Mouse (Mus musculus) embryonic stem cell, embryonic (primary cell): Measurements from ENCODE around the gene Ppp3ca.

Source experiments
- CTCF ChIA-PET, 4 experiments: fragments of 300-600 bp in 2 of 4; fragments of 350-600 bp in 2 of 4; sonication (Branson Sonifier 250); formaldehyde crosslinking; loops; one replicate each; lab custom pipeline; 2022; ENCODE audit warnings: inconsistent platforms in 2 of 4; lab: Charles Lee
- POLR2A ChIA-PET, 4 experiments: fragments of 300-600 bp in 2 of 4; fragments of 350-600 bp in 2 of 4; sonication (Branson Sonifier 250); formaldehyde crosslinking; loops; one replicate each; lab custom pipeline; 2022; ENCODE audit warnings: antibody characterized with exemption in 4 of 4, inconsistent platforms in 1 of 4; lab: Charles Lee

The Ppp3ca gene

GRCm38 (mm10) chr3:136843811-136844491 is 174.0 kb downstream of the Ppp3ca start:
- CTCF ChIA-PET: interaction anchor here in 1 of 4 experiments (1.0 kb wide), 1 partner anchor 9 kb away, joined by 3 read pairs; no protein-coding TSS in a partner anchor
- POLR2A ChIA-PET: no interaction called here

- ChIA-PET CTCF (no interaction called here), POLR2A (no interaction called here)
Observed at GRCm38 (mm10) chr3:136849035-136849434, 179.1 kb downstream of the Ppp3ca start.

- ChIA-PET CTCF (no interaction called here), POLR2A (no interaction called here)
Observed at GRCm38 (mm10) chr3:136852921-136853320, 183.0 kb downstream of the Ppp3ca start.

GRCm38 (mm10) chr3:136853596-136853995 is 183.7 kb downstream of the Ppp3ca start:
- CTCF ChIA-PET: no interaction called here
- POLR2A ChIA-PET: no interaction called here

- ChIA-PET POLR2A (no interaction called here), CTCF (no interaction called here)
Observed at GRCm38 (mm10) chr3:136855996-136856395, 186.1 kb downstream of the Ppp3ca start.

GRCm38 (mm10) chr3:136862051-136862837 is 192.3 kb downstream of the Ppp3ca start:
- CTCF ChIA-PET: no interaction called here
- POLR2A ChIA-PET: no interaction called here

- ChIA-PET POLR2A (no interaction called here), CTCF (no interaction called here)
Observed at GRCm38 (mm10) chr3:136863127-136863526, 193.2 kb downstream of the Ppp3ca start.

- CTCF ChIA-PET: no interaction called here
- POLR2A ChIA-PET: no interaction called here
Observed at GRCm38 (mm10) chr3:136864306-136864705, 194.4 kb downstream of the Ppp3ca start.

GRCm38 (mm10) chr3:136865176-136865859 is 195.4 kb downstream of the Ppp3ca start:
- CTCF ChIA-PET: no interaction called here
- POLR2A ChIA-PET: interaction anchor here in 1 of 4 experiments (0.6 kb wide), 1 partner anchor 1918 kb away, joined by 4 read pairs; no protein-coding TSS in a partner anchor

GRCm38 (mm10) chr3:136866095-136866494 is 196.2 kb downstream of the Ppp3ca start:
- POLR2A ChIA-PET: interaction anchor here in 1 of 4 experiments (0.6 kb wide), 1 partner anchor 13 kb away, joined by 3 read pairs; no protein-coding TSS in a partner anchor
- CTCF ChIA-PET: no interaction called here

GRCm38 (mm10) chr3:136866571-136866970 is 196.6 kb downstream of the Ppp3ca start:
- ChIA-PET CTCF (no interaction called here), POLR2A (interaction anchor here in 1 of 4 experiments (0.6 kb wide), 1 partner anchor 13 kb away, joined by 3 read pairs; no protein-coding TSS in a partner anchor)

GRCm38 (mm10) chr3:136867366-136867765 is 197.4 kb downstream of the Ppp3ca start:
- ChIA-PET POLR2A (no interaction called here), CTCF (no interaction called here)

GRCm38 (mm10) chr3:136871772-136872532 is 202.0 kb downstream of the Ppp3ca start:
- CTCF ChIA-PET: interaction anchor here in 1 of 4 experiments (0.6 kb wide), 1 partner anchor 80 kb away, joined by 3 read pairs; no protein-coding TSS in a partner anchor

GRCm38 (mm10) chr3:136872533-136873095 is 202.7 kb downstream of the Ppp3ca start:
- ChIA-PET CTCF (no interaction called here), POLR2A (no interaction called here)

More at GRCm38 (mm10) chr3:136871772-136872532, 202.0 kb downstream of the Ppp3ca start:
- POLR2A ChIA-PET: no interaction called here

- POLR2A ChIA-PET: no interaction called here
- CTCF ChIA-PET: no interaction called here
Observed at GRCm38 (mm10) chr3:136873809-136874449, 204.0 kb downstream of the Ppp3ca start.

- CTCF ChIA-PET: no interaction called here
- POLR2A ChIA-PET: no interaction called here
Observed at GRCm38 (mm10) chr3:136874566-136874965, 204.6 kb downstream of the Ppp3ca start.

- POLR2A ChIA-PET: no interaction called here
- CTCF ChIA-PET: interaction anchor here in 1 of 4 experiments (0.5 kb wide), 1 partner anchor 1003 kb away, joined by 4 read pairs; no protein-coding TSS in a partner anchor
Observed at GRCm38 (mm10) chr3:136887741-136888140, 217.8 kb downstream of the Ppp3ca start.

- POLR2A ChIA-PET: no interaction called here
Observed at GRCm38 (mm10) chr3:136892140-136892539, 222.2 kb downstream of the Ppp3ca start.

More at GRCm38 (mm10) chr3:136892140-136892539, 222.2 kb downstream of the Ppp3ca start:
- CTCF ChIA-PET: no interaction called here
